Mouse (Mus musculus): ENCODE data around the gene Diras1.

DNA sequence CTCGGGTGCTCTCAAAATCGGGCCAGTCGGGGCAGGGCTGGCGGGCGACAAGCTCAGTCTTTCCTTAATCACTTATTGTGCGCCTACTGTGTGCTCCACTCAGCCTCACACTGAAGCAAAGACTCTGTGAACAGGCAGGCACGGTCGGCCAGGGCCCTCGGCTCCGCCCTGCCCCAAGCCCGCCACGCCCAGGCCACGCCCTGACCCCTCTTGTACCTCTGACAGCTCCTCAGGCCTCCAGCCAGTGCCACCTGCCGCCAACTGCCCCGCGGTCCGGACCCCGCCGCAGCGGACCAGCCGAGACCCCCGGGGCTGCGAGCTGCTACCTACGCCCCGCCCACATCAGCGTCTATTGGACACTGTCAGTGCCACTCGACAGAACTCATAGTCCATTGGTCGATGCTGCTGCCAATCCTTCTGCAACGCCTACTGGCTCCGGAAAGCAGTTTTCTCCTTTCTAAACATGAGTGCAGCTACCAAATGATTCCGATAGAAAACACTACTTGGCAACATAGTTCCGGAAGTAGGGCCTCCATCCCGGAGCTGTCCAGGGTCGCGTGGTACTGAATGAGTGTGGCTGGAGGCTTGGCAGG, 11.6 kb upstream of the Diras1 start, which contains the start of gene Slc39a3:
- TF ChIP-seq POLR2A (IDR thresholded peaks at IDR 0.05; ENCODE audit: low read depth, low read length) (no peak), EP300 (IDR thresholded peaks at IDR 0.05; ENCODE audit: low read length) (no peak)
